Mouse (Mus musculus) CH12.LX (cell line): ENCODE measurements around the gene Robo2. TPM values are rescaled to one million over a fixed set of nuclear protein-coding genes. Genes with fewer than 3 reads are reported as not detected.

Experiments used
- DNase-seq: peaks from one replicate; pipeline ENCODE4 v3.0.0-alpha.2; 2013; ENCODE audit errors: extremely low read depth
- H3K27ac ChIP-seq: 2 replicates; pipeline ENCODE4 v1.5.1; 2012; ENCODE audit warnings: low read depth, mild to moderate bottlenecking, control low read depth, moderate library complexity; ENCODE audit not compliant: insufficient read depth
- H3K27me3 ChIP-seq: replicated peaks from 2 replicates; pipeline ENCODE3; 2012; ENCODE audit warnings: inconsistent platforms
- H3K36me3 ChIP-seq, 2 experiments: replicated peaks in 1 of 2; 2 replicates each; pipeline versions ENCODE3 to v1.6.1; 2012; ENCODE audit warnings: inconsistent platforms in 1 of 2, low read length in 1 of 2, mild to moderate bottlenecking in 1 of 2, mixed read lengths in 1 of 2, moderate library complexity in 1 of 2; ENCODE audit not compliant: control insufficient read depth in 1 of 2, insufficient read depth in 1 of 2
- H3K4me1 ChIP-seq, 2 experiments: 2 replicates each; pipeline ENCODE4 v1.6.1; 2012; ENCODE audit warnings: inconsistent platforms in 1 of 2, moderate library complexity in 1 of 2; ENCODE audit not compliant: insufficient read depth in 2 of 2, control insufficient read depth in 1 of 2
- H3K4me2 ChIP-seq: 2 replicates; pipeline ENCODE4 v1.6.1; 2012; ENCODE audit warnings: low read depth, mild to moderate bottlenecking, control low read depth; ENCODE audit not compliant: poor library complexity, insufficient read depth, severe bottlenecking
- H3K4me3 ChIP-seq, 3 experiments: fragments of 150-350 bp in 1 of 3; sonication (generic) in 1 of 3; replicated peaks in 1 of 3; 2 replicates each; pipeline versions ENCODE3 to v1.5.1; 2011 to 2012; ENCODE audit warnings: low read depth in 2 of 3, low read length in 2 of 3, mild to moderate bottlenecking in 2 of 3, moderate library complexity in 2 of 3, control low read depth in 1 of 3, improper control_type of control experiment in 1 of 3, inconsistent platforms in 1 of 3, mixed read lengths in 1 of 3; ENCODE audit not compliant: poor library complexity in 1 of 3
- H3K79me2 ChIP-seq: replicated peaks from 2 replicates; pipeline ENCODE4 v1.6.1; 2012; ENCODE audit warnings: mild to moderate bottlenecking, moderate library complexity; ENCODE audit not compliant: control insufficient read depth, poor library complexity, insufficient read depth, severe bottlenecking; ENCODE audit errors: extremely low read depth
- H3K9ac ChIP-seq: 2 replicates; pipeline ENCODE4 v1.6.1; 2012; ENCODE audit warnings: low read depth, mild to moderate bottlenecking, control low read depth, moderate library complexity; ENCODE audit not compliant: insufficient read depth
- H3K9me3 ChIP-seq: replicated peaks from 2 replicates; pipeline ENCODE3; 2012; ENCODE audit warnings: low read length, inconsistent platforms, mixed read lengths
- BHLHE40 ChIP-seq: IDR thresholded peaks from 2 replicates; pipeline ENCODE4 v1.6.1; 2011; ENCODE audit warnings: mild to moderate bottlenecking, low read depth, low read length, improper control_type of control experiment
- CHD2 ChIP-seq: IDR thresholded peaks from 2 replicates; pipeline ENCODE4 v1.6.1; 2011; ENCODE audit warnings: low read length, improper control_type of control experiment
- CTCF ChIP-seq, 2 experiments: IDR thresholded peaks in 1 of 2; conservative IDR thresholded peaks in 1 of 2; 2 replicates each; pipeline ENCODE4 v1.5.1; 2011 to 2012; ENCODE audit warnings: low read depth in 2 of 2, low read length in 2 of 2, improper control_type of control experiment in 1 of 2, inconsistent platforms in 1 of 2, mild to moderate bottlenecking in 1 of 2, moderate library complexity in 1 of 2
- EP300 ChIP-seq: IDR thresholded peaks from 2 replicates; pipeline ENCODE4 v1.6.1; 2011; ENCODE audit warnings: low read length, improper control_type of control experiment
- HCFC1 ChIP-seq: IDR thresholded peaks from 2 replicates; pipeline ENCODE4 v1.6.1; 2012; ENCODE audit warnings: low read depth, mild to moderate bottlenecking, inconsistent platforms, low read length, improper control_type of control experiment
- IRF4 ChIP-seq: IDR thresholded peaks from 2 replicates; pipeline ENCODE4 v1.6.1; 2014; ENCODE audit warnings: low read depth, mild to moderate bottlenecking, inconsistent platforms, low read length, improper control_type of control experiment
- JUN ChIP-seq: IDR thresholded peaks from 2 replicates; pipeline ENCODE4 v1.6.1; 2011; ENCODE audit warnings: low read depth, mild to moderate bottlenecking, low read length, improper control_type of control experiment, moderate library complexity; ENCODE audit not compliant: insufficient read depth
- JUND ChIP-seq: conservative IDR thresholded peaks from 2 replicates; pipeline ENCODE4 v1.6.1; 2011; ENCODE audit warnings: low read depth, low read length, improper control_type of control experiment
- KAT2A ChIP-seq: IDR thresholded peaks from 2 replicates; pipeline ENCODE4 v1.6.1; 2012; ENCODE audit warnings: low read length, improper control_type of control experiment, inconsistent platforms; ENCODE audit not compliant: insufficient replicate concordance
- MAFK ChIP-seq: IDR thresholded peaks from 2 replicates; pipeline ENCODE4 v1.6.1; 2011; ENCODE audit warnings: low read length, improper control_type of control experiment; ENCODE audit not compliant: insufficient replicate concordance
- MAZ ChIP-seq: IDR thresholded peaks from 2 replicates; pipeline ENCODE4 v1.6.1; 2012; ENCODE audit warnings: low read depth, mild to moderate bottlenecking, inconsistent platforms, low read length, improper control_type of control experiment, moderate library complexity
- MEF2A ChIP-seq: IDR thresholded peaks from 2 replicates; pipeline ENCODE4 v1.6.1; 2014; ENCODE audit warnings: low read depth, mild to moderate bottlenecking, inconsistent platforms, low read length, improper control_type of control experiment, borderline replicate concordance
- MYC ChIP-seq: IDR thresholded peaks from 2 replicates; pipeline ENCODE4 v1.6.1; 2011; ENCODE audit warnings: low read depth, mild to moderate bottlenecking, improper control_type of control experiment, low read length
- PAX5 ChIP-seq: IDR thresholded peaks from 2 replicates; pipeline ENCODE4 v1.6.1; 2012; ENCODE audit warnings: low read length, inconsistent platforms, mixed read lengths
- POLR2A ChIP-seq: IDR thresholded peaks from 2 replicates; pipeline ENCODE4 v1.6.1; 2011; ENCODE audit warnings: low read depth, mild to moderate bottlenecking, improper control_type of control experiment, low read length
- POLR2AphosphoS2 ChIP-seq: IDR thresholded peaks from 2 replicates; pipeline ENCODE4 v1.6.1; 2011; ENCODE audit warnings: low read depth, low read length, improper control_type of control experiment
- RAD21 ChIP-seq: IDR thresholded peaks from 2 replicates; pipeline ENCODE4 v1.6.1; 2011; ENCODE audit warnings: low read depth, mild to moderate bottlenecking, low read length, improper control_type of control experiment, moderate library complexity
- SIN3A ChIP-seq: IDR thresholded peaks from 2 replicates; pipeline ENCODE4 v1.6.1; 2012; ENCODE audit warnings: low read length, improper control_type of control experiment, inconsistent platforms
- UBTF ChIP-seq: IDR thresholded peaks from 2 replicates; pipeline ENCODE4 v1.6.1; 2012; ENCODE audit warnings: low read depth, mild to moderate bottlenecking, inconsistent platforms, low read length, improper control_type of control experiment, moderate library complexity
- USF2 ChIP-seq: conservative IDR thresholded peaks from 2 replicates; pipeline ENCODE4 v1.6.1; 2011; ENCODE audit warnings: low read depth, low read length, improper control_type of control experiment
- ZKSCAN1 ChIP-seq: IDR thresholded peaks from 2 replicates; pipeline ENCODE4 v1.6.1; 2012; ENCODE audit warnings: low read depth, inconsistent platforms, low read length, improper control_type of control experiment, borderline replicate concordance
- ZMIZ1 ChIP-seq: IDR thresholded peaks from 2 replicates; pipeline ENCODE4 v1.6.1; 2012; ENCODE audit warnings: low read depth, mild to moderate bottlenecking, inconsistent platforms, low read length, improper control_type of control experiment
- ZNF384 ChIP-seq: IDR thresholded peaks from 2 replicates; pipeline ENCODE4 v1.6.1; 2012; ENCODE audit warnings: low read depth, low read length, improper control_type of control experiment, inconsistent platforms
- dilution Hi-C: fragments of 300-500 bp; cut with MboI; formaldehyde crosslinking; loops from 2 replicates; pipeline ENCODE4 v1.14.3; 2020; ENCODE audit warnings: low sequenced_read_pairs; ENCODE audit not compliant: extremely low pct_unique_long_range_greater_than_20kb, extremely low pct_ligation_motif_present
- in situ Hi-C: fragments of 300-500 bp; cut with MboI; formaldehyde crosslinking; loops from 3 replicates; pipeline ENCODE4 v1.14.3; 2019; ENCODE audit warnings: low sequenced_read_pairs, low pct_ligation_motif_present, low pct_unique_long_range_greater_than_20kb, mixed read lengths
- polyA plus RNA-seq: library from polyadenylated mRNA; unstranded; fragments of >175 nt; gene quantifications from 2 replicates; pipeline ENCODE4 v1.2.1, GENCODE M21; 2012; ENCODE audit warnings: low read depth; ENCODE audit not compliant: insufficient read length
- total RNA-seq, 2 experiments: library from RNA; depleted of rRNA; stranded (reverse); fragments of 300-350 nt in 1 of 2; fragments of >200 nt in 1 of 2; gene quantifications; 2 replicates each; pipeline ENCODE4 v1.2.3; 2012 to 2014

Gene Robo2
- total and polyA plus RNA-seq, 3 experiments, result not detected

GRCm38 (mm10) chr16:74070628-74071027 lies 341.0 kb downstream of the Robo2 start:
- dilution Hi-C loops, result no loop called here
- H3K27me3 ChIP-seq, result no peaks in the 10 kb centered on the region
- peaks cover 54% of the 10 kb centered on the region for H3K9me3 ChIP-seq
- no peak for TF ChIP-seq KAT2A
- TF ChIP-seq ZKSCAN1, result no peak
- no peak for TF ChIP-seq EP300
- no peak for TF ChIP-seq JUN
- no peak for TF ChIP-seq CHD2
- no peak for TF ChIP-seq POLR2A
- no peak for TF ChIP-seq PAX5
- no peak for TF ChIP-seq MEF2A
- no peak for TF ChIP-seq UBTF
- no peak for TF ChIP-seq POLR2AphosphoS2
- no peak for TF ChIP-seq MYC
- no peak for TF ChIP-seq CTCF (conservative IDR thresholded peaks at IDR 0.05 in 1 of 2, IDR thresholded peaks at IDR 0.05 in 1 of 2; ENCODE audit: low read depth in 2 of 2, low read length in 2 of 2)
- TF ChIP-seq USF2, result no peak
- no peak for TF ChIP-seq SIN3A
- TF ChIP-seq ZNF384, result no peak
- no peak for TF ChIP-seq MAZ
- no peak for TF ChIP-seq ZMIZ1
- TF ChIP-seq IRF4, result no peak
- H3K4me1 ChIP-seq, result no peaks in the 10 kb centered on the region
- H3K27ac ChIP-seq, result no peak overlapping the region
- in situ Hi-C loops, result no loop called here
- H3K4me3 ChIP-seq, result no peak overlapping the region
- H3K4me2 ChIP-seq, result no peak overlapping the region
- no peaks in the 10 kb centered on the region for H3K36me3 ChIP-seq
- H3K79me2 ChIP-seq, result no peaks in the 10 kb centered on the region
- no peak for DNase-seq
- H3K9ac ChIP-seq, result no peak overlapping the region

GRCm38 (mm10) chr16:74065958-74066357 lies 345.7 kb downstream of the Robo2 start:
- in situ Hi-C loops, result no loop called here
- no peak overlapping the region for H3K4me3 ChIP-seq
- dilution Hi-C loops, result no loop called here
- no peaks in the 10 kb centered on the region for H3K4me1 ChIP-seq
- no peaks in the 10 kb centered on the region for H3K79me2 ChIP-seq
- TF ChIP-seq RAD21, result no peak
- TF ChIP-seq MYC, result no peak
- no peak for TF ChIP-seq MAFK
- no peak for TF ChIP-seq MAZ
- no peak for TF ChIP-seq HCFC1
- TF ChIP-seq MEF2A, result no peak
- TF ChIP-seq JUN, result no peak
- TF ChIP-seq BHLHE40, result no peak
- TF ChIP-seq JUND, result no peak
- TF ChIP-seq SIN3A, result no peak
- TF ChIP-seq ZMIZ1, result no peak
- TF ChIP-seq USF2, result no peak
- H3K9ac ChIP-seq, result no peak overlapping the region
- no peak overlapping the region for H3K4me2 ChIP-seq
- peaks cover 37% of the 10 kb centered on the region for H3K9me3 ChIP-seq
- no peak for DNase-seq
- H3K27me3 ChIP-seq, result no peaks in the 10 kb centered on the region
- H3K36me3 ChIP-seq, result no peaks in the 10 kb centered on the region
- H3K27ac ChIP-seq, result no peak overlapping the region
